Mouse (Mus musculus) cortical plate, adult 2 months (tissue): ENCODE measurements around the gene Mllt3. TPM values are rescaled to one million over a fixed set of nuclear protein-coding genes. Genes with fewer than 3 reads are reported as not detected.

ENCODE experiments used
- H3K27ac ChIP-seq: fragments of 200-500 bp; 2 replicates; pipeline ENCODE4 v1.5.1; 2012; ENCODE audit warnings: low read length, control low read depth, inconsistent platforms; ENCODE audit not compliant: insufficient read depth
- H3K4me1 ChIP-seq: fragments of 200-500 bp; 2 replicates; pipeline ENCODE4 v1.6.1; 2011; ENCODE audit warnings: low read length; ENCODE audit not compliant: control insufficient read depth, insufficient read depth
- H3K4me3 ChIP-seq: fragments of 200-500 bp; 2 replicates; pipeline ENCODE4 v1.5.1; 2011; ENCODE audit warnings: mild to moderate bottlenecking, low read length, control low read depth; ENCODE audit not compliant: insufficient read depth
- CTCF ChIP-seq: fragments of 200-500 bp; IDR thresholded peaks from 2 replicates; pipeline ENCODE4 v1.5.1; 2011; ENCODE audit warnings: mild to moderate bottlenecking, control low read depth, low read length; ENCODE audit not compliant: insufficient read depth; ENCODE audit errors: extremely low read depth
- POLR2A ChIP-seq: fragments of 200-500 bp; IDR thresholded peaks from 2 replicates; pipeline ENCODE4 v1.6.1; 2011; ENCODE audit warnings: mild to moderate bottlenecking, low read length, control low read depth; ENCODE audit not compliant: insufficient read depth; ENCODE audit errors: extremely low read depth
- polyA plus RNA-seq: library from polyadenylated mRNA; depleted of rRNA; stranded (reverse); fragments of >200 nt; gene quantifications from 2 replicates; pipeline ENCODE4 v1.2.3, GENCODE M21; 2012

Mllt3 gene
- polyA plus RNA-seq, 1 experiment: 23.2 TPM

GRCm38 (mm10) chr4:87955132-87955531 lies 78.0 kb downstream of the Mllt3 start:
- Histone ChIP-seq H3K4me1 (peaks cover 2% of the 10 kb centered on the region; the same call in 1 of the 2 replicates), H3K4me3 (no peak overlapping the region), H3K27ac (no peak overlapping the region)
- no peak for TF ChIP-seq POLR2A
- TF ChIP-seq CTCF: no peak

DNA sequence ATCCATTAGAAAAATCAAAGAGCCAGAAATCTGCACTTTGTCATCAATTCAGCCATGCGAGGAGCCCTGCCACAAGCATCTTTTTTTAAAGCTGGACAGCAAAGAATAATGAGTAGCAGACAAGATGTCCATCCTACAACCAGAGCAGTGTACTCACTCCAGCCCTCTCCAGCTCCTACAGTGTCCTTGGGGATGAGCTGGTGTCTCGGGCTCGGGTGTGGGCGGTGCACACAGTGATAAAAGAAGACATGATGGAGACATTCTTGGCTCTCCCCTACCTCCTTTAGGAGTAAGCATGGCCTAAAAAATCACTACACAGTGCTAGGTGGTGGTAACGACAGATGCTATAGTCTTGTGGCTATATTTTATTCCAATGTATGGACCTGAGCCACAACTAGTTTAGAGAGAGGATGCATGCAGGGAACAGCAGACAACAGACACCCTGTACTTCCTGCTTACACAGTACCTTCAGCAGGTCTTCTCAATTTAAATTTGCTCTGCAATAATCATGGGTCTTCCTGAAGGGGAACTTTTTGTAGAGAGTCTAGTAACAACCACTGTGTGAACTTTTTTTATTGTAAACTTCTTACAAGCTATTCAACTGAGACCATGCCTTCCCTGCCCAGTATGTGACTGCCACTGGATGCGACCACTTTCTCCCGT lies 78.6 kb downstream of the Mllt3 start:
- peaks cover 2% of the 10 kb centered on the region; the same call in 1 of the 2 replicates for H3K4me1 ChIP-seq
- TF ChIP-seq CTCF (no peak), POLR2A (no peak)
- H3K27ac ChIP-seq: no peak overlapping the region
- no peak overlapping the region for H3K4me3 ChIP-seq

- no peak overlapping the region for H3K4me3 ChIP-seq
- H3K27ac ChIP-seq: no peak overlapping the region
- peaks cover 2% of the 10 kb centered on the region; the same call in 1 of the 2 replicates for H3K4me1 ChIP-seq
- no peak for TF ChIP-seq POLR2A
- no peak for TF ChIP-seq CTCF
Observed at GRCm38 (mm10) chr4:87953736-87954135, 79.4 kb downstream of the Mllt3 start.

GRCm38 (mm10) chr4:87953268-87953667 lies 79.9 kb downstream of the Mllt3 start:
- Histone ChIP-seq H3K27ac (no peak overlapping the region), H3K4me1 (peaks cover 2% of the 10 kb centered on the region; the same call in 1 of the 2 replicates), H3K4me3 (no peak overlapping the region)
- TF ChIP-seq POLR2A: no peak
- no peak for TF ChIP-seq CTCF

GRCm38 (mm10) chr4:87949451-87949850 lies 83.7 kb downstream of the Mllt3 start:
- Histone ChIP-seq H3K27ac (no peak overlapping the region), H3K4me3 (no peak overlapping the region), H3K4me1 (no peaks in the 10 kb centered on the region; the same call in 1 of the 2 replicates)
- TF ChIP-seq POLR2A (no peak), CTCF (no peak)

- no peak overlapping the region for H3K4me3 ChIP-seq
- H3K27ac ChIP-seq: no peak overlapping the region
- TF ChIP-seq POLR2A (no peak), CTCF (no peak)
- peaks cover 1% of the 10 kb centered on the region; the same call in 1 of the 2 replicates for H3K4me1 ChIP-seq
Observed at GRCm38 (mm10) chr4:87944320-87944719, 88.8 kb downstream of the Mllt3 start.

GRCm38 (mm10) chr4:87942921-87943403 lies 90.2 kb downstream of the Mllt3 start:
- Histone ChIP-seq H3K4me3 (no peak overlapping the region), H3K27ac (no peak overlapping the region), H3K4me1 (peaks cover 1% of the 10 kb centered on the region; the same call in 1 of the 2 replicates)
- TF ChIP-seq CTCF (no peak), POLR2A (no peak)

GRCm38 (mm10) chr4:87939474-87940154 lies 93.5 kb downstream of the Mllt3 start:
- H3K4me1 ChIP-seq: peaks cover 1% of the 10 kb centered on the region; the same call in 1 of the 2 replicates
- no peak overlapping the region for H3K4me3 ChIP-seq
- no peak overlapping the region for H3K27ac ChIP-seq
- TF ChIP-seq CTCF (no peak), POLR2A (no peak)

- H3K4me1 ChIP-seq: peaks cover 2% of the 10 kb centered on the region; the same call in 1 of the 2 replicates
- H3K27ac ChIP-seq: no peak overlapping the region
- no peak overlapping the region for H3K4me3 ChIP-seq
- no peak for TF ChIP-seq CTCF
- no peak for TF ChIP-seq POLR2A
Observed at GRCm38 (mm10) chr4:87936326-87936725, 96.8 kb downstream of the Mllt3 start.
